Mouse (Mus musculus) liver, embryonic 12.5 days (tissue): ENCODE data around the gene Mfap1b. TPM values are rescaled to one million over a fixed set of nuclear protein-coding genes. Genes with fewer than 3 reads are reported as not detected.

Experiments used
- ATAC-seq: fragments of 200-750 bp; cut with Nextera tagmentation; 2 replicates; pipeline ENCODE4 v1.8.0; 2017; ENCODE audit warnings: moderate number of reproducible peaks, mild to moderate bottlenecking, moderate library complexity
- H3K27ac ChIP-seq: fragments of 300-500 bp; sonication (generic); 2 replicates; pipeline ENCODE4 v1.5.1; 2016; ENCODE audit warnings: mild to moderate bottlenecking
- H3K27me3 ChIP-seq: fragments of 300-500 bp; sonication (generic); replicated peaks from 2 replicates; pipeline ENCODE4 v1.6.1; 2016; ENCODE audit warnings: mild to moderate bottlenecking, moderate library complexity
- H3K36me3 ChIP-seq: fragments of 300-500 bp; sonication (generic); 2 replicates; pipeline ENCODE4 v1.6.1; 2016; ENCODE audit warnings: mild to moderate bottlenecking, moderate library complexity
- H3K4me1 ChIP-seq: fragments of 300-500 bp; sonication (generic); 2 replicates; pipeline ENCODE4 v1.6.1; 2016
- H3K4me2 ChIP-seq: fragments of 300-500 bp; sonication (generic); 2 replicates; pipeline ENCODE4 v1.6.1; 2016; ENCODE audit warnings: mild to moderate bottlenecking, moderate library complexity
- H3K4me3 ChIP-seq: fragments of 300-500 bp; sonication (generic); 2 replicates; pipeline ENCODE4 v1.5.1; 2016; ENCODE audit warnings: mild to moderate bottlenecking, moderate library complexity
- H3K9ac ChIP-seq: fragments of 300-500 bp; sonication (generic); 2 replicates; pipeline ENCODE4 v1.6.1; 2016; ENCODE audit warnings: mild to moderate bottlenecking, moderate library complexity
- H3K9me3 ChIP-seq: fragments of 300-500 bp; sonication (generic); replicated peaks from 2 replicates; pipeline ENCODE4 v1.6.1; 2016; ENCODE audit warnings: mild to moderate bottlenecking, moderate library complexity
- WGBS: fragments of 180-500 bp; shearing (Covaris S2); methylation state at CpG from one replicate; pipeline ENCODE4 v1.1.7; 2016; ENCODE audit not compliant: insufficient replicate concordance; 5-methylcytosine and 5-hydroxymethylcytosine counted together
- microRNA-seq: library from miRNA; unstranded; fragments of <30 nt; microRNA quantifications from one replicate; pipeline ENCODE4, GENCODE M21; 2017
- polyA plus RNA-seq: library from polyadenylated mRNA; unstranded; fragments of >200 nt; fragmentation: Nextera tagmentation; extraction: Ambion mirVana; gene quantifications from 2 replicates; pipeline ENCODE4 v1.2.1, GENCODE M21; 2016

The Mfap1b gene
- polyA plus RNA-seq, 1 experiment from 2014 or later = 32.2 TPM

DNA sequence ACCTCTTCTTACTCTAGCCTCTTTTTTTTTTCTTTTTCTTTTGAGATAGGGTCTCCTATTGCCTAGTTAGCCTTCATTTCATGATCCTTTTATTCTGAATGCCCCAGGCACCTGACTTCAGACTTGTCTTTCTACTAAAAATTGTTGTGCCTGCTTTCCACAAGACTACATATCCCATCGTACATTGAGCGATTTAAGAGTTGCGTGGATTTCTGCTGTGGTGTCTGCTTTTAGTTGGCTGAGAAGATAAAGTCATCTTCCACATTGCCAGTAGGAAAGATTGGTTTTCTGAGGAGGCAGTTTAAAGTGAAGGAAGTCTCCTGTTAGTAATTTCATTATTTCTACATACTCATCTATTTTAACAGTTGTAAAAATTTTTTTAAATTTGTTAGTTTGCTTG is 58.3 kb downstream of the Mfap1b start:
- H3K9ac ChIP-seq = peak overlapping the region; percentile 99
- H3K4me2 ChIP-seq = peak overlapping the region; percentile 89
- H3K36me3 ChIP-seq = peaks cover 51% of the 10 kb centered on the region
- H3K4me3 ChIP-seq = peak overlapping the region; percentile 100
- 75% methylated on average over 3 of the region's 3 CpGs for WGBS
- no peaks in the 10 kb centered on the region for H3K27me3 ChIP-seq
- no peak overlapping the region for H3K27ac ChIP-seq
- peaks cover 44% of the 10 kb centered on the region for H3K4me1 ChIP-seq
- ATAC-seq = no peak
- no peaks in the 10 kb centered on the region for H3K9me3 ChIP-seq

DNA sequence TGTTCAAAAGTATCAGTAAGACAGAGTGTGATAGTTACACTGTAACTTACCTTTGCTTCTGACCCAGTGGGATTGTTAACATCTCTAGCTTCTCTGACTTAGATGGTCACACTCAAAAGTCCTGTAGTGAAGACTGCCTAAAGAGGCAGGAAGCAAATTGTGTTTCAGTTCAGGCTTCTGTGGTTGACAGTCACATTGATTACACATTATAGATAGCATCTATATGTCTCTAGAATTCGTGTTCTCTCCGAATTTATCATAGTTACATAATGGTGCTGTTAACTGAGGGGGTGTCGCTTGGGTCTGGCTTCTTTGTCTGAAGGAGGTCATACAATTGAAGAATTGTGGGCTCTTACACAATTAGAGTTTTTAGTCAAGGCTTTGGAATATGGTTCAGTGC is 58.8 kb downstream of the Mfap1b start:
- Histone ChIP-seq H3K36me3 (peaks cover 47% of the 10 kb centered on the region), H3K9ac (peak overlapping the region; percentile 99), H3K4me1 (peaks cover 44% of the 10 kb centered on the region), H3K27ac (0 out of 2 replicates have a peak overlapping the region, but pooled peaks have one; percentile 96), H3K27me3 (no peaks in the 10 kb centered on the region), H3K4me3 (peak overlapping the region; percentile 100), H3K4me2 (peak overlapping the region; percentile 89), H3K9me3 (no peaks in the 10 kb centered on the region)
- 27% methylated on average over 3 of the region's 3 CpGs for WGBS
- no peak for ATAC-seq

DNA sequence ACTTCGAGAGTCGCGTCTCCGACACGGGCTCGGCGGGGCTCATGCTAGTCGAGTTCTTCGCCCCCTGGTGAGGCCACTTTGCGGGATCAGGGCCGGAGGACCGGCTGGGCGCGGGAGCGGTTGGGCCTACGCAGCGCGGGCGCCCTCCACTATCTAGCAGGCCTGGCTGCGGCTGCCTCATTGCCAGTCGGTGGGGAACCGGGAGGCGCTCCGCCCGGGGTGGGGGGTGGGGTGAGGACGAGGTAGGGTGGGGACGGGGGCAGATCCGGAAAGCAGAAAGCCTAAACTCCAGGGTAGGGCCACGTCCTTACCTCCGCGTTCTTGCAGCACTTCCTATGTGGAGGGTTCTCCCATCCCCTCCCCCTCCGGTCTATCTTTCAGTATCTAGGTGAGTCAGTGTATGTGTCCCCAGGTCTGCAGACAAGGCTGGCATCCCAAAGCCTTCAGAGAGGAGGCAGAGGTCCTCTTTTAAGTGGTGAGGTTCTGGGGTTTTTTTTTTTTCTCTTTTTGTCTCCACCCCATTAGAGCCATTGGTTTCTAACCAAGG is 59.7 kb downstream of the Mfap1b start:
- ATAC-seq = peak; percentile 73

GRCm38 (mm10) chr2:121413387-121414042 is 60.4 kb downstream of the Mfap1b start, which contains the start of the genes Pdia3 and Catsper2:
Gene Pdia3, plus strand, starts transcription at chr2:121413775.
Gene Catsper2, minus strand, starts transcription at chr2:121413792.
- peak within 1 kb of the TSS; percentile 89 for H3K4me2 ChIP-seq
- peak within 1 kb of the TSS; percentile 100 for H3K4me3 ChIP-seq
- peak; percentile 98 for ATAC-seq
- peak within 1 kb of the TSS; percentile 99 for H3K9ac ChIP-seq
- H3K36me3 ChIP-seq = peaks cover 33% of the 10 kb centered on the region
- H3K9me3 ChIP-seq = no peaks in the 10 kb centered on the region
- WGBS = under 1% methylated on average over 64 of the region's 68 CpGs
- H3K27me3 ChIP-seq = no peaks in the 10 kb centered on the region
- peaks cover 44% of the 10 kb centered on the region for H3K4me1 ChIP-seq
- H3K27ac ChIP-seq = peak within 1 kb of the TSS; percentile 96

More for the DNA sequence above, 59.7 kb downstream of the Mfap1b start:
- Histone ChIP-seq H3K27ac (peak overlapping the region; percentile 96), H3K4me1 (peaks cover 44% of the 10 kb centered on the region), H3K4me2 (peak overlapping the region; percentile 89), H3K27me3 (no peaks in the 10 kb centered on the region), H3K4me3 (peak overlapping the region; percentile 100), H3K36me3 (peaks cover 40% of the 10 kb centered on the region), H3K9ac (peak overlapping the region; percentile 99), H3K9me3 (no peaks in the 10 kb centered on the region)
- WGBS = 0% methylated on average over 32 of the region's 32 CpGs

DNA sequence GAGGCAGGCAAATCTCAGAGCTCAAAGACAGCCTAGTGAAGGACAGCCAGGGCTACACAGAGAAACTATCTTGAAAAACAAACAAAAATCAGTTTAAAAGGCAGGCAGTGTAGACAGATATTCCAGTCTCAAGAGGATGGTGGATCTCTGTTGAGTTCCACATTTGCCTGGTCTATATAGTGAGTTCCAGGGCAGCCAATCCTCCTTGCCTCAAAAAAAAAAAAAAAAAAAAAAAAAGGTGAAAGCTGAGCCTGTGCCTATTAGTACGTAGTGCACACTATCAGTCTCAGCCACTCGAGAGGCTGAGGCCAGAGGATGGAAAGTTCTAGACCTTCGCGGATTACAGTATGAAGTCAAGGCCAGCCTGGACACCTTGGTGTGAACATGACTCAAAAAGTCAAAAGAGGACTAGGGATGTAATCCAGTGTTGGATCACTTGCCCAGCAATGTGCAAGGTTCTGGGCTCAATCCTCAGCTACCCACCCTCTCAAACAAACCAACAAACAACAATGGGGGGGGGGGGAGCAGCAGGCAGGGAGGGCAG is 61.0 kb downstream of the Mfap1b start:
- Histone ChIP-seq H3K4me3 (peak overlapping the region; percentile 100), H3K9me3 (no peaks in the 10 kb centered on the region), H3K27ac (peak overlapping the region; percentile 96), H3K4me2 (peak overlapping the region; percentile 89), H3K9ac (peak overlapping the region; percentile 99), H3K27me3 (no peaks in the 10 kb centered on the region), H3K36me3 (peaks cover 27% of the 10 kb centered on the region), H3K4me1 (peaks cover 44% of the 10 kb centered on the region)
- WGBS = 6% methylated on average over 4 of the region's 4 CpGs
- ATAC-seq = no peak

Small RNA genes within 50 kb of the gene (microRNA-seq; reads per million reads assigned to microRNA genes)
- gene Gm22953 = not detected

Other genes starting within 250 kb of the Mfap1b start
- gene Trp53bp1, start 202.7 kb downstream of the Mfap1b start, polyA plus RNA-seq = 22.2 and 23.3 TPM in 2 replicates
- 0.25 and 0.29 TPM in 2 replicates for gene Map1a, start 184.5 kb downstream of the Mfap1b start, polyA plus RNA-seq
- gene Ppip5k1, start 118.7 kb downstream of the Mfap1b start, polyA plus RNA-seq = 8.1 and 8.7 TPM in 2 replicates
- 0.16 TPM in 1 of 2 replicates, not detected in the other for gene Ckmt1, start 116.4 kb downstream of the Mfap1b start, polyA plus RNA-seq
- gene Strc, start 86.9 kb downstream of the Mfap1b start, polyA plus RNA-seq = not detected in 2 replicates
- 353 and 364 TPM in 2 replicates for gene Pdia3, start 60.3 kb downstream of the Mfap1b start, polyA plus RNA-seq
- 0.84 and 1.0 TPM in 2 replicates for gene Catsper2, start 60.3 kb downstream of the Mfap1b start, polyA plus RNA-seq
- 1.4 and 1.6 TPM in 2 replicates for gene Ell3, start 29.8 kb downstream of the Mfap1b start, polyA plus RNA-seq
- 321 and 334 TPM in 2 replicates for gene Serf2, start 24.9 kb downstream of the Mfap1b start, polyA plus RNA-seq
- gene Hypk, start 20.8 kb downstream of the Mfap1b start, polyA plus RNA-seq = 111 and 127 TPM in 2 replicates
- gene Serinc4, start 17.3 kb downstream of the Mfap1b start, polyA plus RNA-seq = 0.13 TPM in 1 of 2 replicates, not detected in the other
- gene Mfap1a, start 32.6 kb upstream of the Mfap1b start, polyA plus RNA-seq = 15.2 and 17.3 TPM in 2 replicates
- 10.8 and 11.1 TPM in 2 replicates for gene Wdr76, start 32.7 kb upstream of the Mfap1b start, polyA plus RNA-seq